Mouse (Mus musculus) forebrain, embryonic 13.5 days (tissue): Measurements from ENCODE around the gene Dctn1. TPM values are rescaled to one million over a fixed set of nuclear protein-coding genes. Genes with fewer than 3 reads are reported as not detected.

Experiments
- ATAC-seq: fragments of 200-750 bp; cut with Nextera tagmentation; 2 replicates; pipeline ENCODE4 v1.8.0; 2017
- H3K27ac ChIP-seq: fragments of 300-500 bp; sonication (generic); 2 replicates; pipeline ENCODE4 v1.5.1; 2015; ENCODE audit warnings: inconsistent platforms, mild to moderate bottlenecking, moderate library complexity
- H3K27me3 ChIP-seq: fragments of 300-500 bp; sonication (generic); 2 replicates; pipeline ENCODE4 v1.6.1; 2015; ENCODE audit warnings: mild to moderate bottlenecking, inconsistent platforms
- H3K36me3 ChIP-seq: fragments of 300-500 bp; sonication (generic); 2 replicates; pipeline ENCODE4 v1.6.1; 2015; ENCODE audit warnings: mild to moderate bottlenecking, inconsistent platforms; ENCODE audit not compliant: poor library complexity, severe bottlenecking
- H3K4me1 ChIP-seq: fragments of 300-500 bp; sonication (generic); 2 replicates; pipeline ENCODE4 v1.6.1; 2015; ENCODE audit warnings: inconsistent platforms
- H3K4me2 ChIP-seq: fragments of 300-500 bp; sonication (generic); 2 replicates; pipeline ENCODE4 v1.6.1; 2015; ENCODE audit warnings: inconsistent platforms, mild to moderate bottlenecking, moderate library complexity
- H3K4me3 ChIP-seq: fragments of 300-500 bp; sonication (generic); 2 replicates; pipeline ENCODE4 v1.5.1; 2015; ENCODE audit warnings: mild to moderate bottlenecking, inconsistent platforms
- H3K9ac ChIP-seq: fragments of 300-500 bp; sonication (generic); 2 replicates; pipeline ENCODE4 v1.6.1; 2015; ENCODE audit warnings: mild to moderate bottlenecking, inconsistent platforms
- H3K9me3 ChIP-seq: fragments of 300-500 bp; sonication (generic); replicated peaks from 2 replicates; pipeline ENCODE4 v1.6.1; 2016; ENCODE audit warnings: inconsistent platforms
- WGBS: fragments of 180-500 bp; shearing (Covaris S2); methylation state at CpG from one replicate; pipeline ENCODE4 v1.1.7; 2015; 5-methylcytosine and 5-hydroxymethylcytosine counted together
- polyA plus RNA-seq: library from polyadenylated mRNA; unstranded; fragments of >200 nt; fragmentation: Nextera tagmentation; extraction: Ambion mirVana; gene quantifications from 2 replicates; pipeline ENCODE4 v1.2.1, GENCODE M21; 2015

The Dctn1 gene
- polyA plus RNA-seq, result 108 and 113 TPM in 2 replicates

DNA sequence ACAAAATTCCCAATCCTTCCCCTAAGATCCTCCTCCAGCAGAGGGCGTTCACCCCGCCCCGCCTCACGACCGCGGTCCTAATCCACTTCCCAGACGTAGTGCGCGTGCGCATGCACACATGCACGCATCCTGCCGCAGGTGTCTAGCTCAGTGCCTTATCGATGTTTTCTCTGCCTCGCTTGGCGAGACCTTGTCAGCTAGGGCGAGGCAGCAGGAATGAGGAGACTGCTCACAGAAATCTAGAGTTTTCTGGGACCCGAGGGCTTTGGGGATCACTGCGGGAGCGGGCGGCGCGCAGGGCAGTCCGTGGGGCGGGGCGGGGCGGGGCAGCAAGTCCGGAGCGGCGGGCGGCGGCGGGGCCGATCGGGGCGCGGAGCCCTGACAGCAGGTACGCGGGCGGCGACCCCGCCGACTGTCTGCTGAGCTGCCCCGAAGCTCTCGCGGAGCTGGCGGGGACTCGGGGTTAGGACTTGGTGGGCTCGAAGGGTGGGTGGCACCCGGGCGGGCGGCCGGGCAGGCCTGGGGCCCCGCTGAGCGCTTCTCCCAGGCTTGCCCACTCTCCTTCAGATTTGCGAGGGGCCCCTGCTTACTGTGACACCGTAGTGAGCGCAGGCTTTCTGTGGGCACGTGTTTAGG is at the start of gene Dctn1:
Gene Dctn1 (plus strand): TSS at position 314 of the 636 bp plus-strand sequence.
- 0 out of 2 replicates have a peak, but pooled peaks cover 3% of the 10 kb centered on the region for H3K36me3 ChIP-seq
- H3K4me3 ChIP-seq, result peak within 1 kb of the TSS; percentile 84
- H3K9ac ChIP-seq, result peak within 1 kb of the TSS; percentile 93
- peak; percentile 88 for ATAC-seq
- peaks cover 38% of the 10 kb centered on the region for H3K27me3 ChIP-seq
- no peaks in the 10 kb centered on the region for H3K9me3 ChIP-seq
- H3K4me2 ChIP-seq, result peak within 1 kb of the TSS; percentile 81
- peak within 1 kb of the TSS; percentile 82 for H3K27ac ChIP-seq
- WGBS, result under 1% methylated on average over 58 of the region's 58 CpGs
- peaks cover 42% of the 10 kb centered on the region for H3K4me1 ChIP-seq

- Histone ChIP-seq H3K9ac (peak overlapping the region; percentile 95), H3K9me3 (no peaks in the 10 kb centered on the region), H3K27ac (no peak overlapping the region), H3K4me2 (peak overlapping the region; percentile 99), H3K27me3 (no peaks in the 10 kb centered on the region), H3K4me1 (peaks cover 56% of the 10 kb centered on the region), H3K36me3 (peaks cover 32% of the 10 kb centered on the region), H3K4me3 (peak overlapping the region; percentile 89)
- 77% methylated on average over 11 of the region's 11 CpGs for WGBS
- no peak for ATAC-seq
Measured at GRCm38 (mm10) chr6:83116373-83117164, 49.2 kb upstream of the Dctn1 start.

- H3K36me3 ChIP-seq, result peaks cover 32% of the 10 kb centered on the region
- peak overlapping the region; percentile 95 for H3K9ac ChIP-seq
- H3K4me1 ChIP-seq, result peaks cover 60% of the 10 kb centered on the region
- H3K27ac ChIP-seq, result no peak overlapping the region
- ATAC-seq, result no peak
- no peaks in the 10 kb centered on the region for H3K27me3 ChIP-seq
- 90% methylated on average over 4 of the region's 4 CpGs for WGBS
- H3K9me3 ChIP-seq, result no peaks in the 10 kb centered on the region
- peak overlapping the region; percentile 89; the same call in 1 of the 2 replicates for H3K4me3 ChIP-seq
- H3K4me2 ChIP-seq, result peak overlapping the region; percentile 99
Measured at GRCm38 (mm10) chr6:83117165-83117438, 48.6 kb upstream of the Dctn1 start.

GRCm38 (mm10) chr6:83117616-83118015 is 48.1 kb upstream of the Dctn1 start:
- H3K27me3 ChIP-seq, result no peaks in the 10 kb centered on the region
- no peak for ATAC-seq
- no peak overlapping the region for H3K4me3 ChIP-seq
- 88% methylated on average over 13 of the region's 13 CpGs for WGBS
- peak overlapping the region; percentile 35; the same call in 1 of the 2 replicates for H3K27ac ChIP-seq
- H3K4me1 ChIP-seq, result peaks cover 65% of the 10 kb centered on the region
- no peak overlapping the region for H3K9ac ChIP-seq
- no peaks in the 10 kb centered on the region for H3K9me3 ChIP-seq
- no peak overlapping the region for H3K4me2 ChIP-seq
- peaks cover 32% of the 10 kb centered on the region for H3K36me3 ChIP-seq

GRCm38 (mm10) chr6:83118369-83118768 is 47.4 kb upstream of the Dctn1 start:
- no peaks in the 10 kb centered on the region for H3K9me3 ChIP-seq
- no peak for ATAC-seq
- no peaks in the 10 kb centered on the region for H3K27me3 ChIP-seq
- 85% methylated on average over 11 of the region's 11 CpGs for WGBS
- peaks cover 32% of the 10 kb centered on the region for H3K36me3 ChIP-seq
- peaks cover 72% of the 10 kb centered on the region for H3K4me1 ChIP-seq
- H3K9ac ChIP-seq, result no peak overlapping the region
- H3K27ac ChIP-seq, result peak overlapping the region; percentile 35; the same call in 1 of the 2 replicates
- no peak overlapping the region for H3K4me2 ChIP-seq
- no peak overlapping the region for H3K4me3 ChIP-seq

- Histone ChIP-seq H3K4me3 (peak overlapping the region; percentile 79), H3K4me1 (peaks cover 80% of the 10 kb centered on the region), H3K9me3 (no peaks in the 10 kb centered on the region), H3K27ac (peak overlapping the region; percentile 25; the same call in 1 of the 2 replicates), H3K36me3 (peaks cover 32% of the 10 kb centered on the region), H3K27me3 (no peaks in the 10 kb centered on the region), H3K9ac (peak overlapping the region; percentile 95; the same call in 1 of the 2 replicates), H3K4me2 (peak overlapping the region; percentile 96)
- WGBS, result 84% methylated on average over 14 of the region's 14 CpGs
- no peak for ATAC-seq
Measured at GRCm38 (mm10) chr6:83118825-83119733, 46.6 kb upstream of the Dctn1 start.

- Histone ChIP-seq H3K36me3 (peaks cover 32% of the 10 kb centered on the region), H3K4me1 (peaks cover 81% of the 10 kb centered on the region), H3K4me2 (peak overlapping the region; percentile 96), H3K9me3 (no peaks in the 10 kb centered on the region), H3K9ac (peak overlapping the region; percentile 95), H3K27ac (no peak overlapping the region; the same call in 1 of the 2 replicates), H3K27me3 (no peaks in the 10 kb centered on the region), H3K4me3 (peak overlapping the region; percentile 79)
- 79% methylated on average over 7 of the region's 7 CpGs for WGBS
- no peak for ATAC-seq
Measured at GRCm38 (mm10) chr6:83119734-83120051, 46.0 kb upstream of the Dctn1 start.

DNA sequence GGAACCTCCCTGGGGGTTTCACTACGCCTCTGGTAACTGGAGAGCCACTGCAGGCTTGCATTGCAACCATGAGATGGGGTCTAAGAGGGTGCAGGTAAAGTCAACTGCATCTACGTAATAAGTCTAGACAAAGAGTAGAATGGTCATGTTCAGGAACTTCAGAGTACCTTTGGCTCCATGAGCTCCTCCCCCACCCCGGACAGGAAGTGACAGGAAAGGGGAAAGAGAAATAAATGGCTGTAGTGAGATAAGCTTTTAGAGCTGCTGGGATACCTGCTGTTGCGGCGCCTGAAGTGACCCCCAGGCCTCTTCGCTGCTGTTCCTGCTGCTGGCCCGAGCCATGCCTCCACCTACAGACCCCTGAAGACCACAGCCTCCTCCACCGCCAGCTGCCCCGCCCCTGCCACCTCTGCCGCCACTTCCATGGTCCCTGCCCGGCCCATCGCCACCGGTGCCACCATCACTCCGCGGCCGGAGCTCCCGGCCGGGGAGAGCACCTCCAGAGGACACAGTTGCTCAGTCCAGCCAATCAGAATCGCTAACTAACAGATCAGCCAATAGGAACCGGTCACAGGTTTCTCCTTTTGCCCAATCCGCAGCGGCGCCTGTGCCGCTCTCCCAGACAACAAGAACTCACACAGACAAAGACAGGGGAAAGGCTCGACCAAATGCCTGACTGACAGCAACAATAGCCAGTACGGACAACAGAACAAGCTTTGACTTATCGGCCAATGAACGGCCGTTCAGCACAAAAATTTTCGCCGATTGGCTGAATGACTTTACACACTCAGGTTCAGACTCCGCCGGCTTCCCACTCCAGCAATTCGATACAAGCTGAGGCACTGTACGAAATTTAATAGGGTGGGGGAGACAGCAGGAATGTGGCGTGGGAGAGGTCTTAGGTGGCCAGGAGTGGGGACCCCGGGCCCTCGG is 44.5 kb upstream of the Dctn1 start, which contains the start of gene Wbp1:
Gene Wbp1 (minus strand): TSS at position 630 of the 933 bp plus-strand sequence.
- ATAC-seq, result peak; percentile 95
- Histone ChIP-seq H3K27ac (peak within 1 kb of the TSS; percentile 99), H3K36me3 (peaks cover 32% of the 10 kb centered on the region), H3K4me1 (peaks cover 76% of the 10 kb centered on the region), H3K4me3 (peak within 1 kb of the TSS; percentile 79), H3K4me2 (peak within 1 kb of the TSS; percentile 96), H3K9ac (peak within 1 kb of the TSS; percentile 96), H3K9me3 (no peaks in the 10 kb centered on the region), H3K27me3 (no peaks in the 10 kb centered on the region)
- WGBS, result under 1% methylated on average over 38 of the region's 38 CpGs

DNA sequence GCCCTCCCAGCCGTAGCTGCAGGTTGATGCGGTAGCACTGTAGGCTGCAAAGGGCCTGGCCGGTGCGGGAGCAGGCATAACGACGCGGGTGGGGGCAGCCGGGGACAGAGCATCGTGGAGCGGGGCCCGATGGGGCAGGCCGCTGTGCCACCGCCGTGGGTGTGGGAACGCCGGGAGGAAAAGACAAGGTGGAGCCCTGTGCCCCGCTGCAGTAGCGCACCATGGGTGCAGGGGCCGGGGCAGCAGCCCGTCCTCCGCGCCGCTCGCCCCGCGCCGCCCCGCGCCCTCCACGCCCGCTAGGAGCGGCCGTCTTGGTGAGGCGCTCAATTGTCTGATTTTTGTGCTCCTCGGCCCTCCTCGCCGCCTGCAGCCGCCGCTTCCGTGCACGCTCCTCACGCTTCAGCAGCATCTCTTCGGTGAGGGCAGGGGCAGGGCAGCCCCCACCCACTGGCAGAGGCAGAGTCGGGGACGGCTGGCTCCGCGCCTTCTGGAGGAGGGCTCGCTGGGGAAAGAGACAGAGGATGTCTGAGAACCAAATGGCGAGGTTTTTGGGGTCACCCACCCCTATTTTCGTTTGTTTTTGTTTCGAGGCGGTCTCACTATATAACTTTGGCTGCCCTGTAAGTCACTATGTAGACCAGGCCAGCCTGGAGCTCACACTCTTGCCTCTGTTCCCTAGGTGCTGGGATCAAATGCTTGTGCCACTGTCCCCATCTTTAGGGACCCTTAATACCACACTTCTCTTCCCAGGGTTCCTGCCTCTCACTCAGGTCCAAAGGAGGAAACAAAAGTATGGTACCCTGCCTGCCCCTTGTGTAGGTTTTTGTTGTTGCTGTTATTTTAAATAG is 43.6 kb upstream of the Dctn1 start:
- WGBS, result 1% methylated on average over 51 of the region's 52 CpGs
- Histone ChIP-seq H3K36me3 (peaks cover 27% of the 10 kb centered on the region), H3K9me3 (no peaks in the 10 kb centered on the region), H3K27ac (peak overlapping the region; percentile 99), H3K4me1 (peaks cover 67% of the 10 kb centered on the region), H3K4me3 (peak overlapping the region; percentile 79), H3K9ac (peak overlapping the region; percentile 96), H3K27me3 (no peaks in the 10 kb centered on the region), H3K4me2 (peak overlapping the region; percentile 96)
- peak; percentile 11 for ATAC-seq

DNA sequence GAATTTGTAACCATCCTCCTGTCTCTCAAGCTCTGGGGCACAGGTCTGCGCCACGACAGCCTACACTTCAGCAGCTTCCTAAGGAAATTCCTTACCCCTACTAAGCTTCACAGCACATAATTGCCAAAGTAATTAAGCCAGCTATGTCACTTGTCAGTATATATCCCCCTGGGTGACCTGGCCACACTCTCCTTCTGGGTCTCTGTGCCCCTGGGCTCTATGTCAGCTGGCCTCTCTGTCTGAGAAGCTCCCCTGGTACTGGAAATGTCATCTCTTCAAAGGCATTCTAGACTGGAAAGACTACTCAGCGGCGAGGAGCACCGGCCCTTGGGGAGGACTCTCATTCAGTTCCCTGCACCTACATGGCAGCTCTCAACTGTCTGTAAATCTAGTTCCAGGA is 42.8 kb upstream of the Dctn1 start:
- H3K9ac ChIP-seq, result peak overlapping the region; percentile 96
- H3K27ac ChIP-seq, result peak overlapping the region; percentile 99; the same call in 1 of the 2 replicates
- H3K4me1 ChIP-seq, result peaks cover 60% of the 10 kb centered on the region
- H3K4me2 ChIP-seq, result peak overlapping the region; percentile 96
- ATAC-seq, result no peak
- H3K4me3 ChIP-seq, result no peak overlapping the region
- H3K9me3 ChIP-seq, result no peaks in the 10 kb centered on the region
- peaks cover 19% of the 10 kb centered on the region for H3K36me3 ChIP-seq
- H3K27me3 ChIP-seq, result no peaks in the 10 kb centered on the region
- WGBS, result 83% methylated on average over 5 of the region's 5 CpGs
